Mouse (Mus musculus) small intestine, adult 2 months (tissue): ENCODE data around the gene Gpr85.
"Not testable (repeated sequence)": the region's sequence is repeated elsewhere in the genome, so short reads cannot be mapped to it uniquely, and the experiment has no call there.

Source experiments
- CTCF ChIP-seq: fragments of 200-500 bp; IDR thresholded peaks from 2 replicates; pipeline ENCODE4 v1.5.1; 2012; ENCODE audit warnings: low read depth, mild to moderate bottlenecking, control low read depth, inconsistent platforms, low read length, moderate library complexity, mixed read lengths; ENCODE audit not compliant: insufficient replicate concordance, insufficient read length; ENCODE audit errors: extremely low read depth
- POLR2A ChIP-seq: fragments of 200-500 bp; IDR thresholded peaks from 2 replicates; pipeline ENCODE4 v1.6.1; 2012; ENCODE audit warnings: low read depth, mild to moderate bottlenecking, control low read depth, inconsistent platforms, low read length, moderate library complexity

DNA sequence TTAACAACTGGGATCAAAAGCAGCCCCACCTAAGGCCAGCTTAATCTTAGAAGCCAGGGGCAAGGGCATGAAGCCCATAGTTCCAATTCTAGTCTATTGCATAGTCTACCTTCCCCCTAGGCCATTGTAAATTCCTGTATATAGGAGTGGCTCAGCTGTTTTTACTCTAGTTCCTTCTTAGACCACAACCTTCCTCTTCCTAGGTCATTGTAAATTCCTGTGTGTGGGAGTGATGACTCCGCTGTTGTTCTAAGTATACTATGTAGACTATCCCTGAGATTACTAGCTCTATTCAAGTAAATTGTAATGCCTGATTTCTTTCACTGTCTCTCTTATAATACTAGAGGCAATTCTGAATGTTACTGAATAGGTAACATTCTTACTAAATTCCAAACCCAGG is 6.3 kb upstream of the Gpr85 start:
- not testable (repeated sequence) for TF ChIP-seq POLR2A, CTCF
